Mouse (Mus musculus) liver, embryonic 14.5 days (tissue): ENCODE measurements around the gene Trim17.

Source experiments
- CTCF ChIP-seq: IDR thresholded peaks from 2 replicates; pipeline ENCODE4 v1.5.1; 2016; ENCODE audit warnings: antibody characterized with exemption, low read depth, control low read depth
- EP300 ChIP-seq: IDR thresholded peaks from 2 replicates; pipeline ENCODE4 v1.6.1; 2016; ENCODE audit warnings: antibody characterized with exemption, low read depth

GRCm38 (mm10) chr11:59002327-59003079 is 48.0 kb downstream of the Trim17 start:
- TF ChIP-seq CTCF (no peak), EP300 (no peak)
